Mouse (Mus musculus) kidney, postnatal 14 days (tissue): ENCODE data around the gene Trim31.

Experiments used
- DNase-seq: peaks from one replicate; pipeline ENCODE4 v3.0.0; 2022; ENCODE audit warnings: mixed read lengths

Trim31 gene

DNA sequence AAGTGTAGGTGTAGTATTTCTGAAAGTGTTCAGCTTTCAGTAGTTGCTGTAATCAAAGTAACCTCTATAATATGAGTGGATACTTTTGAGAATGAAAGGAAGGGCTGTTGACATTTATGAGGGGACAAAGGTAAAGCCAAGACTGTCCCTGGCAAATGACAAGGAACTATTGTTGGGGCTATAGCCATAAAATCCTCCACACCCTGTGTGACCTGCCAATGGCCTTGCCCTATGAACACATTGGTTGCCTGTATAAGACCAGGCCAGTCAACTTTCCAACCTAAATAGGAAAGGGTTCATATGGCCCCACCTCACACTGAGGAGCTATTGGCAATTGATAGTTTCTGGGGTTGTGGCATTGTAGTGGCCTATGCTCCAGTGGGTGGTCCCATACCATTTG, 853 bp upstream of the Trim31 start:
- no peak for DNase-seq

- no peak for DNase-seq
Observed at GRCm38 (mm10) chr17:36899376-36899775, 1.5 kb downstream of the Trim31 start.

DNA sequence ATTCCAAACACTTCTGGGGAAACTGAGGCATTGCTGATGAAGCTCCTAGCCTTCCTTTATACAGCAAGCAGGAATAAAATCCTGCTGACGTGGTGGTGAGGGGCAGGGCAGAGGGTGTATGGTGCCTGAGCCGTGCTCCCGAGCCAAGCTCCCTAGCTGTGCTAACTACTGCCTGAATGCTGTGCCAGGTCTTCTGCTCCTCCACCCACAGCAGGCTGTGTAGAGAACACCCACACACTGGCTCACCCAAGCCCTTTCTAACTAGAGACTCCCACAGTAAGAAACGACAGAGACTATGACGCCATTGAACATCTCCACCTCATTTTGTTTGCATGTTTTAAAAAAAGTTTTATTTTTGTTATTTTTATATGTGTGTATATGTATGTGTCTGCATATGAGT, 2.1 kb downstream of the Trim31 start:
- no peak for DNase-seq

GRCm38 (mm10) chr17:36900691-36901090, 2.8 kb downstream of the Trim31 start:
- DNase-seq, result peak; percentile 5

DNA sequence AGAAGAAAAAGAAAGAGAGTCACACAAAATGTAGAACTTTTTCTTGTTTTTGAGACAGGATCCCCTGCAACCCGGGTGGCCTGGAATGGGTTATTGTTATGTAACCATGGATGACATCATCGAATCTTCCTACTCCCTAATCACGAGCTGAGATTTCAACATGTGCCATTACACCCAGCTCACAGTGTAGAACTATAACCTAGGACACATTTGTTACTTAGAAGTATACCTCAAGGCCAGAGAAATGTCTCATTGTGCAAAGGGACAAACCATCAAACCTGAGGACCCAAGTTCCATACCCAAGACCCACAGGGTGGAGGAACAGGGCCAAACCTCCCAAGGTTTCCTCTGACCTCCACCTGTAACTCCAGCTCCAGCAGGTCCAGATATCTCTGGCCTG, 5.7 kb downstream of the Trim31 start:
- no peak for DNase-seq

DNA sequence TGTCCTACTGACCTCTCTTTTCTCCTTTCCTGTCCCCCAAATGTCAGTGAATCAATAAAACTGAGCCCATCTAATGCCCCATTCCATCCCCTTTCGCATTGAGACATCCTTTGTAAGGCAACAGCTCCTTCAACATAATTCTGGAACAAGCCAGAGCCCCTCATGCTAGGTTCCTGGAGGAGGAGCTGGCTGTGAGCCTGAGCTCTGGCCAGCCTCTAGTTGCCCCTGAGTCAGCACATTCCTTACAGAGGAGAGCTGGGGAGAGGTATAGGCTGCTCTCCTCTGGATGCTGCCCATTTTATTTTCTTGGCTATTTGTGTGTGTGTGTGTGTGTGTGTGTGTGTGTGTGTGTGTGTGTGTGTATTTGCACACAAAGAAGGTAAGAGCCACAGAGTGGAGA, 10.3 kb downstream of the Trim31 start:
- DNase-seq, result no peak

GRCm38 (mm10) chr17:36909802-36910201, 11.9 kb downstream of the Trim31 start:
- no peak for DNase-seq

GRCm38 (mm10) chr17:36912031-36912430, 14.1 kb downstream of the Trim31 start:
- no peak for DNase-seq

DNA sequence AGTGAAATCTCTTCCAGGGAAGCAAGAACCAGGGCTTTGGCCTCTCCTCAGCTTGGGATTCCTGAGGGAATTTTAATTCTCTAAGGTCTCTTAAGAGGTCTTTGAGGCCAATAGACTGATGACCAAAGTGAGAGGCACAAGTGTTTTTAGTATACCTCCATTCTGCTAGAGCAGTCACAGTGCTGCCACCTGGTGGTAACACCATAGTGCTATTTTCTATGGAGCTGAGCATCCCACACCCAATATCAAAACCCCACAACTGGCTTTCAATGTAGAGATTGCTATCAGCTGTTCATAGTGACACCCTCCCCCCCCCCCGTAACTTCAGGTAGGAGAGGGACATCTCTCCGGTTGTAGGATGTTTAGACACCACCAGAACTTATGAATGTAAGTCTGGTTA, 16.2 kb downstream of the Trim31 start:
- peak; percentile 80 for DNase-seq

DNA sequence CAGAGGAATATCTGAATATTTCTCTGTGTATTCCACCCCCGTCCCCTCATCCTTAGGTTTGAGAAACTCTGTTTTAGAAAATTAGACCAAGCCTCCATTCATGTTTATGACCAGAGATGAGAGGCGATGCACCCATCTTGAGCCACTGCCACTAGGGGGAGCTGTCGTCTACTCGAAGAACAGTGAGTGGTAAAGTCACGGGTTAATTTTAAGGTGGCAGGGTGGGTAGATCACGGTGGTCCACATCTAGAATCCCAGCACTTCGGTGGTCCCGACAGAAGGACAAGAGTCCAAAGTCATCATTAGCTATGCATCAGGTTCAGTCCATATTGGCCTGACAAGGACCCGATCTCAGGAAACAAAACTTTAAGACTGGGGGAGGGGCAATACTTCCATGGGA, 17.2 kb downstream of the Trim31 start:
- peak; percentile 63 for DNase-seq

DNA sequence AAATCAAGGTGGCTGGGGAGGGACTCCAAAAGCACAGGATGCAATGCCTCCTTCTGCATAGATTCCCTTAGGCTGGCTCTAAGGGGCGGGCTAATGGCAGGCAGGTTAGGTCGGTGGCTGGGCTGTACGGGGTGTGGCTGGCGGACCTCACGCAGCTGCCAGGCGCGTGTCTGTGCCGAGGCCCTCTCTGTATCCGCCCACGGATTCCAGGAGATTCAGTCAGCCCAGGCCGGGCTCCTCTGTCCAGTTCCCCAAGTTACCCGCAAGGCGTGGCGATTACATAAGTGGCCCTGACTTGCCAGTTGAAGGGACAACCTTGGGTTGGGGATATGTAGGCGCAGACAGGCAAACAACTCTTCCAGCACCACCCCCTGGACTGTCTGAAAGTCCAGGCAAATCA, 22.3 kb downstream of the Trim31 start:
- DNase-seq, result no peak

DNA sequence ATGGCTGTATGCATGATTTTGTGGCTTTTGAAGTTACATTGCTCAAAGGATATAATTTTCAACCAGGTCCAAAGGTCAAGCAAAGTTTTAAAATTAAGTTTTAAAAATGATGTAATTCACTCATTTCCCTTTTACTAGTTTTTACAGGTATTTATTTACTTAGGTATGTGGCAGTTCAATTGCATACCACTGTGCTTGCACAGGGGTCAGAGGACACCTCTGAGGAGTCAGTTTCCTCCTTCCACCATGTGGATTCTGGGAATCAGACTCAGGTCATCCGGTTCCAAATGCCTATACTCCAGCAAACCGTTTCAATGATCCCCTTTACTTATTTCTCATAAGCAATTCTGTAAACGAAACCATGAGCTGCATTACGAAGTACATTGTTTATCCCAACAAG, 24.8 kb downstream of the Trim31 start:
- no peak for DNase-seq

DNA sequence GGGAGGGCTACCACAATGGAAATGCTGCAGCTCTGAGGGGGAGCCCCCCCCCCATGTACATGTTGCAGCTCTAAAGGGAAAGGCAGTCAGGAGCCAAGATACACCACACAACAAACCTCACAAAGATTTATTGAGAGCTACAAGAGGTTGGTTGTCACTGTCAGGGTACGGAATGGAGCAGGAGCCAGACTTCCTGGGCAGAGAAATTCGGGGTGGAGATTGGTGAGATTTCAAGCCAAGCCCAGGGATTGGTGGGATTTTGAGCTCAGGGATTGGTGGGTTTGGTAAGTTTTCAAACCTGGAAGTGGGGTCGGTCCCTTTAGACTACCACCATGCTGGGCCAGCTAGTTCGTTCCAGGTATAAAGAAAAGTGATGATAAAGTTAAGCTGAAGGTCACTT, 25.6 kb downstream of the Trim31 start:
- DNase-seq, result no peak

GRCm38 (mm10) chr17:36927496-36928120, 29.7 kb downstream of the Trim31 start:
- DNase-seq, result no peak

DNA sequence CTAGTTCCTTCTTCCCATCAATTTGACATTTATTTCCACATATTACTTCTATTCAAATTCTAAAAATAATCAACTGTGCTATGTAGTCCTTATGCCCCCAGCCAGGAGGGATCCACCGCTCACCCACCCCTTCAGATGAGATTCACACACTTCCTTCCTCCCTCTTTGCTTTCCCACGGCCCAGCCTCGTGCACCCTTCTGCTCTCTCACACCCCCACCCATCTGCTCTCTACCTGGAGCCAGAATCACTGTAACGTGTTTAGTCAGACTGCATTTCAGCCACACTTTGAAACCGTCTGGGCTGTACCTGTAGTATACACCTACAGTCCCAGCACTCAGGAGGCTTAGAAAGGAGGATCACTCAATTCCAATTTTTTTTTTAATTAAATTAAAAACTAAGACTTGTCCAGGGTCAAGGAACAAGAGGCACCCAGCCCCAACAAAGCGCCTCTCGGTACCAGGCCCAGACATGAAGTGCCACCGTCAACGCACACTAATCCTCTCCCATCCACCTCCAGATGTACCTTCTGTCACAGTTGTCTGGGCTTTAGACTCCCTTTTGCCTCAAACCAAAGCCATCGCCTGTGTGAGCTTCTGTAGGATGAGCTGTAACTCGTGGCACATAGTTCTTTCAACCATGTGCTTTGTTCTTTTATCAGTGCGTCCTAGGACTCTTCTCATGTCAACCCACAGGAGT, 31.5 kb downstream of the Trim31 start:
- DNase-seq, result no peak

DNA sequence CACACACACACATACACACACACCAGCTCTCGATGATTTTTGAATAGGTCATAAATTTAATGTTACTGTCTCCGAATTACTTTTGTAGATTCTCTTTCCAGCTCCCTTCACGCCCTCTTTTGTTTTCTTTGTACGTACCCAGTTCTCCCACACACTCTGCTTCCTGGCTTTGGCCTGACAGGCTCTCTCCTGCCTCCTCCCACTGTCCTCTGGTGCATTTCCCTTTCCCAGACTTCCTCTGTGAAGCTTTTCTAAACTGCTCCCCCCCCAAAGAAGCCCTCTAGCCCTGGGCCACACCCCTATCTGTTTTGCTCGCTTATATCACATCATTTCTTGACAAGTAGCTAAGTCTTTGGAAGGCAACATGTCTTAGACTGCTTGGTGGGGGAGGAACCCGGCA, 32.3 kb downstream of the Trim31 start:
- peak; percentile 49 for DNase-seq

DNA sequence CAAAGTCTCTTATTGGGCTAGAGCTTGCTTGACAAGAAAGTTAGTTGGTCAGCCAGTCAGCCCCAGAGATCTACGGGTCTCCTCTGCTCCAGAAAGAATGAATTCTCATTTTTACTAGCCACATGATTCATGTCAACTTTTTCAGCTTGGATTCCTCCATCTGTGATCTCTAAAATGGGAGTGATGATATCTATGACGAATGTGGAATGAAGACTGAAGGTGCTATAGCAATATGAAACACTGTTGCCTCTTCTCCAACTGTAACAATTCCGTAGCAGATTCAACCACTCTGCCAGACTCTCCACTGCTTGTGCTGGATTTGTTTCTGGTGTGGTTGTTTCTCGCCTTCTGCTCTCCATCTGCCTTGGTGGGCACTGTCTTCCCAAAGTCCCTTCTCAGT, 33.2 kb downstream of the Trim31 start:
- DNase-seq, result no peak

GRCm38 (mm10) chr17:36931806-36932205, 33.9 kb downstream of the Trim31 start:
- peak; percentile 64 for DNase-seq

DNA sequence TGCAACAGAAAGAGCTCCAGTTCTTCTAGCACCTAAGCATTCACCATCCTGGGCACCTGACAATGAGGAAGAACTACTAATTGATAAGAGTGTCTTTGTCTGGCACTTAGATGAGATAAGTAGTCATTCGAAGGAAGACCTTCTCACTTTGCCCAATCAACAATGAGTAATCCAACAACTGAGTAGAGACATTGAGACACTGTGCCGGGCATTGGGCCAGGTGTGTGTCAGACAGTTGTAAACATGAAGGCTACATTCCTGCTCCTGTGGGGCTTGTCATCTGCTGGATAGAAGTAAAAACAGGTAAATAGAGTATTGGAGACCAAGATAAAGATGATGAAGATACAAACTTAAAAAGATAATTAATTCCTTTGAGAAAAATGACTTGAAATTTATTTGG, 40.1 kb downstream of the Trim31 start:
- no peak for DNase-seq

- peak; percentile 61 for DNase-seq
Observed at GRCm38 (mm10) chr17:36942391-36942790, 44.5 kb downstream of the Trim31 start.

GRCm38 (mm10) chr17:36942791-36943471, 45.0 kb downstream of the Trim31 start, which contains the start of gene Rnf39:
Gene Rnf39, plus strand, starts transcription at chr17:36942918.
- no peak for DNase-seq

- no peak for DNase-seq
Observed at GRCm38 (mm10) chr17:36943691-36944090, 45.8 kb downstream of the Trim31 start.

DNA sequence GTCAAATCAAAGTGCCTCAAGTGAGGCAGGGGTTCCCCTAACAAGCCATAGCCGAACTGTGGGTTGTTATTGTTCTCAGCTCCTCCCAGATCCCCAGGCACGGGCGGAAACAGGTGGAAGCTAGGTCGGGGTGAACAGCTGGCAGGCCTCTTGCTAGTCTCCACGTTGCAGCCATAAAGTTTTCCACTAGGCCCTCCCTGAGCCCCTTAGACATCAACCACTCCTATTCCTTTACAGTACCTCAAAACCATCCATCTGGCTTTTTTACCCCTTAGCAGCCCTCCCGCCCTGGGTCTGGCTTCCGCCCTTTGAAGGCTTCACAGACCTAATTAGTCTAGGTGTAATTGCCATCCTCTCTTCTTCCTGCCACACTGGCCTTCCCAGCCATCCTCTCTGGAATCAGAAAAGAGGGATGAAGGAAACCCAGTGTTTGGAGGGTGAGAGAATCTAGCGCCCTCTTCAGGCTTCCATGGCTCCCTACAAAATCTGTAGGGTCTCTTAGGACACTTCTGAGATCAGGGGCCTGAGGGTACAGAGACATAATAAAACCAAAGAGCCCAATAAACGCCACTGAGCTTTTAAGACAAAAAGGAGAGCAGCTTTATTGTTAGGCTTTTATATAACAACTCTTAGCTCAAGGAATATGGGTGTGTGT, 46.3 kb downstream of the Trim31 start:
- no peak for DNase-seq
